Mouse (Mus musculus) cortical plate, adult 2 months (tissue): ENCODE results near the gene Ddx59. TPM values are rescaled to one million over a fixed set of nuclear protein-coding genes. Genes with fewer than 3 reads are reported as not detected.

Experiments
- H3K27ac ChIP-seq: fragments of 200-500 bp; 2 replicates; pipeline ENCODE4 v1.5.1; 2012; ENCODE audit warnings: low read length, control low read depth, inconsistent platforms; ENCODE audit not compliant: insufficient read depth
- H3K4me1 ChIP-seq: fragments of 200-500 bp; 2 replicates; pipeline ENCODE4 v1.6.1; 2011; ENCODE audit warnings: low read length; ENCODE audit not compliant: control insufficient read depth, insufficient read depth
- H3K4me3 ChIP-seq: fragments of 200-500 bp; 2 replicates; pipeline ENCODE4 v1.5.1; 2011; ENCODE audit warnings: mild to moderate bottlenecking, low read length, control low read depth; ENCODE audit not compliant: insufficient read depth
- CTCF ChIP-seq: fragments of 200-500 bp; IDR thresholded peaks from 2 replicates; pipeline ENCODE4 v1.5.1; 2011; ENCODE audit warnings: mild to moderate bottlenecking, control low read depth, low read length; ENCODE audit not compliant: insufficient read depth; ENCODE audit errors: extremely low read depth
- POLR2A ChIP-seq: fragments of 200-500 bp; IDR thresholded peaks from 2 replicates; pipeline ENCODE4 v1.6.1; 2011; ENCODE audit warnings: mild to moderate bottlenecking, low read length, control low read depth; ENCODE audit not compliant: insufficient read depth; ENCODE audit errors: extremely low read depth
- polyA plus RNA-seq: library from polyadenylated mRNA; depleted of rRNA; stranded (reverse); fragments of >200 nt; gene quantifications from 2 replicates; pipeline ENCODE4 v1.2.3, GENCODE M21; 2012

The Ddx59 gene
- polyA plus RNA-seq, 1 experiment: 6.3 TPM

- H3K4me3 ChIP-seq: no peak overlapping the region
- H3K4me1 ChIP-seq: no peaks in the 10 kb centered on the region
- TF ChIP-seq CTCF: no peak
- TF ChIP-seq POLR2A: no peak
These were observed 29.6 kb downstream of the Ddx59 start for GRCm38 (mm10) chr1:136444555-136445255.

DNA sequence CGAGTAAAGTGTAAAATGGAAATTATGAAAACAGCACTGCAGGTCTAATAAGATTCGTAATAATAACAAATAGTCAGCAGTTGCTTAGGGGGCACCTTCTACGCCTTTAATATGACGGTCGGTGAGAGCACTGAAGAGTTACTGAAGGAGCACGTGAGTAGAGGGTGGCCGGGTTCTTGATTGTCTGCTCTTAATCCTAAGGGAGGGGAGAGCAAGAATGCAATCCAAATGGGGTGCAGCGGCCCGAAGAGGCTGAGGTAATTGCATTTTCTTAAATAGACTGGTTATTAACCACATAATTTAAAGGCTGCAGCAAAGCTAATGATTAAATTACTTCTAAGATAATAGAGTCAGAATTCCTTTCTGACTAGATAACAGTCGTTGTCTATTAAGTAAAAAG is 31.9 kb downstream of the Ddx59 start:
- Histone ChIP-seq H3K27ac (no peak overlapping the region), H3K4me3 (no peak overlapping the region), H3K4me1 (no peaks in the 10 kb centered on the region)
- TF ChIP-seq CTCF (no peak), POLR2A (no peak)

More at GRCm38 (mm10) chr1:136444555-136445255, 29.6 kb downstream of the Ddx59 start:
- no peak overlapping the region for H3K27ac ChIP-seq

GRCm38 (mm10) chr1:136447338-136447737 is 32.3 kb downstream of the Ddx59 start:
- H3K4me1 ChIP-seq: no peaks in the 10 kb centered on the region
- H3K4me3 ChIP-seq: no peak overlapping the region
- H3K27ac ChIP-seq: no peak overlapping the region
- no peak for TF ChIP-seq CTCF

DNA sequence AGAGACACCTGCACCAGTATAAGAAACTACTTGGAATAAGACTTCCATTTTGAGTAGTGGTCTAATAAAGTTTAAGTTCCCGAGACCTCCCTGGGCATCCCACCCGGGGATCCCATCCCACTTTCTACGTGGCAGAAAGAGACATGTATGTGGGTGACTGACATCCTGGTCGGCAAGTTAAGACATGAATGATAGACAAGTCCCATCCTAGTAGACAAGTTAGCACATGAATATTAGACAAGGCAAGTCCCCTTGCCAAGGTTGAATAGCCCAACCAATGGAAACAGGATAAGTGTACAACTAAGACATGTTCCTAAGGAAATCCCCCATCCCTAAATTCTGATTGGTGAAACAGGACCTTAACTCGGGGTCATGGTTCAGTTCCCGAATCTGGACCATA is 34.5 kb downstream of the Ddx59 start:
- no peak overlapping the region for H3K4me3 ChIP-seq
- H3K4me1 ChIP-seq: no peaks in the 10 kb centered on the region
- H3K27ac ChIP-seq: no peak overlapping the region
- TF ChIP-seq POLR2A: no peak
- no peak for TF ChIP-seq CTCF

DNA sequence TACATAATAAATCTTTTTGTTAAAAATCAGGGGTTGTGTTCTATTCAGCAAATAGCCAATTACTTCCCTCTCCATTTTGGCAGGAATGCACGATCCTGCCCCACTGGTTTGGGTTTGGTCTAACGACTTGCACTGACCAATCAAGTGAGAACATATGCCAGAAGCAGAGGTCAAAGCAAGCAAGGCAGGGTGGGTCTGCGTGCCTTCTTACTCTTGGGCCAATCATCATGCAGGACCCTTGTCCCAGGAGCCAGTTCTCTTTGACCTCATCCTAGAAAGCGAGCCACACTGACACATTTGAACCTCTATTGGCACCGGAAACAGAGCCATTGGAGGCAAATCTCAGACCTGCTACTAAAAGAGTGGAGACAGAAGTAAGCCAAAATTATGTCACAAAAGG is 35.1 kb downstream of the Ddx59 start:
- H3K4me1 ChIP-seq: no peaks in the 10 kb centered on the region
- H3K4me3 ChIP-seq: no peak overlapping the region
- TF ChIP-seq POLR2A: no peak
- TF ChIP-seq CTCF: no peak
- no peak overlapping the region for H3K27ac ChIP-seq

DNA sequence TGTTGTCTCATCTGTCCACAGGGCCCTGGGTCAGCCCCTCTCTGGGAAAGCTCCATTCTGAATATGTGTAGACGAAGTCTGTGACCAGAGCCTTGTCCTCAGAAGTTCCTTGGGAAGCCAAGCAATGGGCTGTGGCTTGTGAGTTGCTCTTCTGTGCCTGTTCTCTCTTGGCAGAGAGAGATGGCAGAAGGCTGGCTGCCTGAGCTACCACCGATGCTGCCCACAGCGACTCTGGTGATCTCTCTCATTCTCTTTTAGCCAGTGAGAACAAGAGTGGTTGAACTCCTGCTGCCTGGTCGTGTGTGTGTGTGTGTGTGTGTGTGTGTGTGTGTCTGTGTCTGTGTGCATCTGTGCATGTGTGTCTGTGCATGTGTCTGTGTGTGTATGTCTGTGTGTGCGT is 37.4 kb downstream of the Ddx59 start:
- H3K4me1 ChIP-seq: no peaks in the 10 kb centered on the region
- no peak overlapping the region for H3K27ac ChIP-seq
- TF ChIP-seq POLR2A (no peak), CTCF (no peak)
- H3K4me3 ChIP-seq: no peak overlapping the region

- Histone ChIP-seq H3K4me1 (no peaks in the 10 kb centered on the region), H3K27ac (no peak overlapping the region), H3K4me3 (no peak overlapping the region)
- no peak for TF ChIP-seq POLR2A
- no peak for TF ChIP-seq CTCF
These were observed 40.9 kb downstream of the Ddx59 start for GRCm38 (mm10) chr1:136455756-136456585.

- Histone ChIP-seq H3K27ac (no peak overlapping the region), H3K4me1 (no peaks in the 10 kb centered on the region), H3K4me3 (no peak overlapping the region)
- TF ChIP-seq CTCF (no peak), POLR2A (no peak)
These were observed 41.7 kb downstream of the Ddx59 start for GRCm38 (mm10) chr1:136456741-136457140.

- Histone ChIP-seq H3K27ac (no peak overlapping the region), H3K4me3 (no peak overlapping the region), H3K4me1 (no peaks in the 10 kb centered on the region)
- TF ChIP-seq POLR2A (no peak), CTCF (no peak)
These were observed 42.3 kb downstream of the Ddx59 start for GRCm38 (mm10) chr1:136457403-136457802.

DNA sequence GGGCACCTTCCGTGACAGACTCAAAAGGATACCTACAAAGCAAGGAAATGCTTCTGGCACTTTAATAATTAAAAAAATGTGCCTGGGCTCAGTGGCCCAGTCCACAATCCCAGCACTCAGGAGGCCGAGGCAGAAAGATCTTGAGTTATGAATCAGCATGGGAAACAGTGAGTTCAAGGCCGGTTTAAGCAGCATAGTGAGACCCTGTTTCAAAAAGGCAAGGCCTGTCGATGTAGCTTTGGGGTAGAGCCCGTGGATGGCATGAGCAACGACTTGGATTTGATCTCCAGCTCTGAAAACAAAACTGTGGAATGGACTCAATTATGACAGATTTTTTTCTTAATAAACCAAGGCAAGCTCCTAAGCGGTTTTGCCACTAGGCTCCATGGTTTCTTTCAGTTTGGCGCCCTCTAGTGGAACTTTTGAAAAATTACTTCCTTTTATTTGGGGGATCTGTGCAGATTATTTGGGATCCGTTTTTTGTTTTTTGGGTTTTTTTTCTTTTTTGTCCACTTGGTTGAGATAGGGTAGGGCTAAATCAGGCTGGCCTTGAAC is 43.7 kb downstream of the Ddx59 start:
- no peak overlapping the region for H3K4me3 ChIP-seq
- no peaks in the 10 kb centered on the region for H3K4me1 ChIP-seq
- no peak overlapping the region for H3K27ac ChIP-seq
- peak; percentile 67 for TF ChIP-seq CTCF
- TF ChIP-seq POLR2A: no peak
